Mouse (Mus musculus) liver, embryonic 12.5 days (tissue): ENCODE results near the gene Pik3r3. TPM values are rescaled to one million over a fixed set of nuclear protein-coding genes. Genes with fewer than 3 reads are reported as not detected.

ENCODE experiments used
- ATAC-seq: fragments of 200-750 bp; cut with Nextera tagmentation; 2 replicates; pipeline ENCODE4 v1.8.0; 2017; ENCODE audit warnings: moderate number of reproducible peaks, mild to moderate bottlenecking, moderate library complexity
- H3K27ac ChIP-seq: fragments of 300-500 bp; sonication (generic); 2 replicates; pipeline ENCODE4 v1.5.1; 2016; ENCODE audit warnings: mild to moderate bottlenecking
- H3K27me3 ChIP-seq: fragments of 300-500 bp; sonication (generic); replicated peaks from 2 replicates; pipeline ENCODE4 v1.6.1; 2016; ENCODE audit warnings: mild to moderate bottlenecking, moderate library complexity
- H3K36me3 ChIP-seq: fragments of 300-500 bp; sonication (generic); 2 replicates; pipeline ENCODE4 v1.6.1; 2016; ENCODE audit warnings: mild to moderate bottlenecking, moderate library complexity
- H3K4me1 ChIP-seq: fragments of 300-500 bp; sonication (generic); 2 replicates; pipeline ENCODE4 v1.6.1; 2016
- H3K4me2 ChIP-seq: fragments of 300-500 bp; sonication (generic); 2 replicates; pipeline ENCODE4 v1.6.1; 2016; ENCODE audit warnings: mild to moderate bottlenecking, moderate library complexity
- H3K4me3 ChIP-seq: fragments of 300-500 bp; sonication (generic); 2 replicates; pipeline ENCODE4 v1.5.1; 2016; ENCODE audit warnings: mild to moderate bottlenecking, moderate library complexity
- H3K9ac ChIP-seq: fragments of 300-500 bp; sonication (generic); 2 replicates; pipeline ENCODE4 v1.6.1; 2016; ENCODE audit warnings: mild to moderate bottlenecking, moderate library complexity
- H3K9me3 ChIP-seq: fragments of 300-500 bp; sonication (generic); replicated peaks from 2 replicates; pipeline ENCODE4 v1.6.1; 2016; ENCODE audit warnings: mild to moderate bottlenecking, moderate library complexity
- WGBS: fragments of 180-500 bp; shearing (Covaris S2); methylation state at CpG from one replicate; pipeline ENCODE4 v1.1.7; 2016; ENCODE audit not compliant: insufficient replicate concordance; 5-methylcytosine and 5-hydroxymethylcytosine counted together
- polyA plus RNA-seq: library from polyadenylated mRNA; unstranded; fragments of >200 nt; fragmentation: Nextera tagmentation; extraction: Ambion mirVana; gene quantifications from 2 replicates; pipeline ENCODE4 v1.2.1, GENCODE M21; 2016

Pik3r3 gene
- polyA plus RNA-seq = 2.2 and 2.7 TPM in 2 replicates

DNA sequence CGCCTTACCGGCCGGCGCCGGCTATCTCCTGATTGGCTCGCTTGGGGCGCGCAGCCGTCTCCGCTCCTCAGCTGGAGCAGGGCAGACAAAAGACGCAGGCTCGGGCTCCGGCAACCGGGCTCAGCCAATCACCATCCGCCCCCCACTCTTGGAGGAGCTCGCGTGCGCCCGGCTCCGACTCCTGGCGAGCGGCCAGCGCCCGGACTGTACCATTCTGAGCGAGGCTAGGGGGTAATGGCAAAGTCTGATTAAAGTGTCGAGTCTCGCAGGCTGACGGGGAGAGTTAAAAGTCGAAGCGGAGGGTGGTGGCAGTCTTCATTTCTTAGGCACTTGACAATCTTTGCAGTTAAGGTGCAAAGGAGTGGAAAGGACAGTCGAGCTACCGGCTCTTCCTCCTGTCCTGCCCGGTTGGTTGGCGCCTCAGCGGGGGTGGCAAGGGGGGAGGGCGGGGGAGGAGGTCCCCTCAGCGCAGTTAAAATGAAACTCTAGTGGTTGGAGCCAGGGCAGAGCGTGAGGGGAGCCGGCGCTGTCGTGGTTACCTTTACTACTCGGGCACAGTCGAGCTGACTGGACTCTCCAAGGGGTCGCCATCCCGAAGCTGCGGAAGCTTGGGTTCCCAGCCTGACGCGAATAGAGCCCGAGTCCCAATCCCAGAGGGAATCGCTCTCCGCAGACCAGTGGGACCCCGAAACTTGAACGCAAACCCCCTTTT, at the start of gene Pik3r3:
Gene Pik3r3, plus strand, starts transcription at position 479 of the 712 bp plus-strand sequence.
- H3K27ac ChIP-seq = peak within 1 kb of the TSS; percentile 87
- peak within 1 kb of the TSS; percentile 86 for H3K9ac ChIP-seq
- H3K4me2 ChIP-seq = peak within 1 kb of the TSS; percentile 96
- ATAC-seq = peak; percentile 100
- peaks cover 18% of the 10 kb centered on the region for H3K4me1 ChIP-seq
- no peaks in the 10 kb centered on the region for H3K36me3 ChIP-seq
- peaks cover 11% of the 10 kb centered on the region; the same call in 1 of the 2 replicates for H3K27me3 ChIP-seq
- H3K4me3 ChIP-seq = peak within 1 kb of the TSS; percentile 71
- WGBS = 2% methylated on average over 53 of the region's 53 CpGs
- H3K9me3 ChIP-seq = no peaks in the 10 kb centered on the region

DNA sequence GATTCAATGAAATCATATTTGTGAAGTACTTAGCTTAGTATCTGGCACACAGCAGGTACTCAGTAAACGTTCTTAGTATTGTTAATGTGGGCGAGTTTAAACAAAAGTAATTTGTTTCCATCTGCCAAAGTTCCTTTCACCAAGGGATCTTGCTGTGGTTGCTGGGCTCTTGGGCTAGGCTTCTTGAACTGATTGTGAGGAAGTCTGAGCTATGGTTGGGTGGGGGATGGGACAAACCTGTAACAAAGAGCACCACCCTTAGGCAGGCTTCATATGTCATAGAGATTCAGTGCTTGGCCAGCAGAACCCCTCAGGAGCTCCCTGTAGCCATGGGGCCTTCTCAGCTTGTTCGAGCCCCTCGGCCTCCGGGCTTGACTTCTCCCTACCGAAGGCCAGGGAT, 48.3 kb upstream of the Pik3r3 start, which contains the start of the genes 1700042G07Rik and Gm49337:
Gene 1700042G07Rik, plus strand, starts transcription at position 301 of the 400 bp plus-strand sequence.
Gene Gm49337, plus strand, starts transcription at position 313 of the 400 bp plus-strand sequence.
- no peak within 1 kb of the TSS for H3K9ac ChIP-seq
- H3K4me2 ChIP-seq = no peak within 1 kb of the TSS
- H3K4me3 ChIP-seq = no peak within 1 kb of the TSS
- peaks cover 29% of the 10 kb centered on the region for H3K4me1 ChIP-seq
- no peaks in the 10 kb centered on the region for H3K36me3 ChIP-seq
- H3K9me3 ChIP-seq = no peaks in the 10 kb centered on the region
- peaks cover 13% of the 10 kb centered on the region for H3K27me3 ChIP-seq
- H3K27ac ChIP-seq = no peak within 1 kb of the TSS
- ATAC-seq = no peak
- WGBS = 73% methylated on average over 6 of the region's 6 CpGs

DNA sequence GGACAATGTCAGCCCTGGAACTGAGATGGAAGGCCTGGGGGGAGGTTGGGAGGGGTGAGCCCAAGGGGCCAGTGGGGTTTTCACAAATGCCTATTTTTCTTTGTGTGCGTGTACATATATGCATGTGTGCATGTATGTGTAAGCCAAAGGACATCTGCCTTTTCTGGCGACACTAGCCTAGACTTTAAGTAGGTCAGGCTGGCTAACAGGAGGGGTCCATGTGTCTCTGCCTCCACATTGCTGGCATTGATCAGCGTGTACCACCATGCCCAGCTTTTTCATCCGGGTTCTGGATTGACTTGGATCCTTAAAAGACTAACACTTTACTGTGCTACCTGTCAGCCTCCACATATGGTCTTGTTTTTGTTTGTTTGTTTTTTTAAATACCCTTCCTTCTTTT, 47.7 kb upstream of the Pik3r3 start:
- H3K4me2 ChIP-seq = no peak overlapping the region
- no peak overlapping the region for H3K4me3 ChIP-seq
- WGBS = 85% methylated on average over 4 of the region's 4 CpGs
- H3K4me1 ChIP-seq = peaks cover 29% of the 10 kb centered on the region
- no peak for ATAC-seq
- H3K27me3 ChIP-seq = peaks cover 13% of the 10 kb centered on the region
- H3K9ac ChIP-seq = no peak overlapping the region
- H3K27ac ChIP-seq = no peak overlapping the region
- H3K36me3 ChIP-seq = no peaks in the 10 kb centered on the region
- H3K9me3 ChIP-seq = no peaks in the 10 kb centered on the region

DNA sequence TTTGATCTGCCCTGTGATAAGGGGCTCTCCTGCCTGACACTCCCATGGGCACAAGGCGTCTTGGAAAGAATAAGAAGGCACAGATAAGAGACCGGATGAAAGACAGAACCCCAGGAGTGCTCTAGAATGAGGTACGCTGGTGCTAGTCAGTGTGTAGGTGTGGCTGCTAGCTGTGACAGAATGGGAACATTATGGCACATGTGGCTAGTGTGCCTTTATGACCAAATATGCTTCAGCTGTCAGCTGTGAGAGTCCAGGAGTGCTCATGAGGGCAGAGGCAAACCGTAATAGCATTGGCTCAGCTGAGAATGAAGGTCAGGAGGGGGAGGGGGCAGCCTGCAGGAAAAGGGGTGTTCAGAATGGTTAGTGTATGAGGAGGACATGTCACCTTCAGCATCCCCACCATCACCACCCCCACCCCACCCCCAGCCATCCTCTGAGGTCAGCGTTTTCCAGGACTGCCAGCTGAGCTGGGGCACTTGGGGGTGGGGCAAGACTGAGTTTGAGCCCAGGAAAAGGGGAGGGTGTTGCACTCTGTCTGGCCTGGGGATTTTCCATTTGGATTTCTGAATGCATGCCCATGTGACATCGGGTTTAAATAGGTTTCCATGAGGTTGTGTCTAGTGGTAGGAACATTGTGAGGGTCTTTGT, 46.8 kb upstream of the Pik3r3 start:
- H3K27me3 ChIP-seq = peaks cover 15% of the 10 kb centered on the region
- H3K9me3 ChIP-seq = no peaks in the 10 kb centered on the region
- 0 out of 2 replicates have a peak overlapping the region, but pooled peaks have one; percentile 8 for H3K27ac ChIP-seq
- no peak for ATAC-seq
- H3K4me1 ChIP-seq = peaks cover 29% of the 10 kb centered on the region
- no peaks in the 10 kb centered on the region for H3K36me3 ChIP-seq
- H3K9ac ChIP-seq = no peak overlapping the region
- H3K4me2 ChIP-seq = no peak overlapping the region
- no peak overlapping the region for H3K4me3 ChIP-seq
- WGBS = 37% methylated on average over 6 of the region's 6 CpGs

DNA sequence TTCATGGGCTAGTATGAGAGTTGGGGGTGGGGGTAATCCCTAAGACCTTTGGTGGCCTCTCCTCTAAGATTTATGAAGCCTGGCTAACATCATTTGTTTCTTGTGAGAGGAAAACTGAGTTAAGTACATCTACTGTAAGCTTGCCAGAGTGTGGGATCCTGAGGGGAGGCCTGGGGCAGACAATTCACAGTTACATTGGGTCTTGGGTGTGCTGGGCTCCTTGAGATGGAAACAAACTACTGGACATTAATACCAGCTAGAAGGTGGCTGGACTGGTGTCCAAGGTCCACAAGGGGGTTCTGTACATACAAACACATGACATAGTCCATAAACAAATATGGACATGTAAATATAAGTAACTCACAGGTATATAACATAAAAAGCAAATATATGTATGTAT, 46.3 kb upstream of the Pik3r3 start:
- H3K27ac ChIP-seq = 0 out of 2 replicates have a peak overlapping the region, but pooled peaks have one; percentile 8
- H3K36me3 ChIP-seq = no peaks in the 10 kb centered on the region
- peaks cover 20% of the 10 kb centered on the region for H3K27me3 ChIP-seq
- no peak for ATAC-seq
- peak overlapping the region; percentile 44; the same call in 1 of the 2 replicates for H3K4me2 ChIP-seq
- no peaks in the 10 kb centered on the region for H3K9me3 ChIP-seq
- peaks cover 29% of the 10 kb centered on the region for H3K4me1 ChIP-seq
- H3K4me3 ChIP-seq = no peak overlapping the region
- no peak overlapping the region for H3K9ac ChIP-seq

DNA sequence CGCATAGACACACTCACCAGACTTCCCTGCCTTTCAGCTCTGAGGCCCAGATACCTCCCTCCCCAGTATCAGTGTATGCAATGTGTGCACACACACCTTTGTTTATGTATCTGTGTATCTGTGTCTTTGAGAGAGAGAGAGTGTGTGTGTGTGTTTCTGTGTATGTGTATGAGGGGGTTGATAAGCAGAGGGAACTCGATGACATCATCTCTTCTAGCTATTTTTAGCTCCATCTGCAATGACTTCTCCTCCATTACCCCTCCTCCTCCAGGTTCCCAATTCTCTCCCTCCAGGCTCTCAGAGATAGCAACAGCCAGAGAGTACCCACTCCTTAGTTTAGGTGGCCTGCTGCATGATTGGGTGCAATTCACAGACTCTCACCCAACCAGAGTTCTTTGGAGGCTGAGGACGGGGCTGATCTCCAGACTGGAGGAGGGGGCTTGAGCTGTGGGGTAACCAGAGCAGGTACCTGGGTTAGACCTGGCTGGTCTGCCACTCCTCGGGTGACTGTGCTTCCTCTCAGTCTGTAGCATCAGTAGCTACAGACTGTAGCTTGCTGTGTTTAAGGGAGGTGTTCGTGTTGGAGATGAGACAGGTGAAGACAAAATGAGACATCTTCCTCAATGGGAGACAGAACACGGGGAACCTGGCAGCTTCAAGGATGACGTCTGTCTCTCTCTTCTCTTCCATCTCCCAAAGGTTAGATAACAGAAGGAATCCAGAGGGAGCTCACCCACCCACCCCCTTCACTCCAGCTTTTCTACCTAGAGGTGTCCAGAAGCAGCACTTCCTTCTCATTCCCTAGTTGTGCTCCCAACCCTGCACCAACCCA, 45.5 kb upstream of the Pik3r3 start:
- Histone ChIP-seq H3K4me1 (peaks cover 29% of the 10 kb centered on the region), H3K9ac (no peak overlapping the region), H3K4me3 (no peak overlapping the region), H3K36me3 (no peaks in the 10 kb centered on the region), H3K27me3 (peaks cover 21% of the 10 kb centered on the region), H3K4me2 (peak overlapping the region; percentile 44), H3K9me3 (no peaks in the 10 kb centered on the region), H3K27ac (peak overlapping the region; percentile 65)
- WGBS = 19% methylated on average over 7 of the region's 7 CpGs
- ATAC-seq = peak; percentile 86

DNA sequence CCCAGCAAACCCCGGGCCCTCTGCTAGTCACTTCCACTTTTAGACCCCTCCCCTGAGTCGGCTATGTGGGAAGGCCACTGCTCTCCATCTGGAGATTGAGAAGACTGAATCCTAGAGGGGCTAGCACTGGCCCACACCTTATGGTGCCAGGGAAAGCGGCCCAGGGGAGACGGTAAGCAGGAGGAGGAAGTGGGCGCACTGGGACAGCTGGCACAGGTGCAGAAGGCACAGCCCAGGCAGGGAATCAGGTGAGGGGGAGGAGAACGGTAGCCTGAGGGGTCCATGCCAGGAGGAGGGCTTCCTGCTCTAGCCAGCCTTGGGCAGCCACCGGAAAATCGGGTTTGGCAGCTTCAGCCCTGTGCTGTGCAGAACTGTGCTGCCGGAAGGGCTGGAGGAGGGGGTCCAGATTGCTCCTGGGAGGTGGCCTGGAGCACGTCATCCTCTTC, 44.9 kb upstream of the Pik3r3 start:
- Histone ChIP-seq H3K27me3 (peaks cover 26% of the 10 kb centered on the region), H3K4me3 (0 out of 2 replicates have a peak overlapping the region, but pooled peaks have one; percentile 2), H3K36me3 (no peaks in the 10 kb centered on the region), H3K4me1 (peaks cover 29% of the 10 kb centered on the region), H3K9ac (no peak overlapping the region), H3K9me3 (no peaks in the 10 kb centered on the region), H3K27ac (peak overlapping the region; percentile 65), H3K4me2 (peak overlapping the region; percentile 44)
- peak; percentile 30; the same call in 1 of the 2 replicates for ATAC-seq
- WGBS = 10% methylated on average over 10 of the region's 10 CpGs

DNA sequence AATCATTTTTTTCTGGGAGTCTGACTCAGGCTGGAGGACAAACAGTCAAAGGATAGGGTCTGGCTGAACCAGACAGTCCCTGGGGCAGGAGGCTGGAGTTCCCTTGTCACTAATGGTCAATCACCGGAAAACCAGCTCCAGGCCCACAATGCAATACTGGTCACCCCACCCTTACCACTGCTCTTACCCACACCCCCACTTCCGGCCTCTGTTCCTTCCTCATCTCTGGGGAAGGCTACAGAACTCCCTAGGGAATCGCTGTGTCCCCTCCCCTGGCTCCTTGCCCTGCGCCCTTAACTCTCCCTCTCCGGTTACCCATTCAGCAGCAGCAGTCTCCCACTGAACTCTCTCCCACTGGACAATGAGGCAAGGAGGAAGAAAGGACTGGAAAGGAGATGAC, 44.3 kb upstream of the Pik3r3 start:
- Histone ChIP-seq H3K9ac (no peak overlapping the region), H3K9me3 (no peaks in the 10 kb centered on the region), H3K27me3 (peaks cover 32% of the 10 kb centered on the region), H3K4me3 (no peak overlapping the region), H3K27ac (peak overlapping the region; percentile 39; the same call in 1 of the 2 replicates), H3K36me3 (no peaks in the 10 kb centered on the region), H3K4me1 (peaks cover 32% of the 10 kb centered on the region), H3K4me2 (peak overlapping the region; percentile 16)
- WGBS = 23% methylated on average over 5 of the region's 5 CpGs
- peak; percentile 28; the same call in 1 of the 2 replicates for ATAC-seq

DNA sequence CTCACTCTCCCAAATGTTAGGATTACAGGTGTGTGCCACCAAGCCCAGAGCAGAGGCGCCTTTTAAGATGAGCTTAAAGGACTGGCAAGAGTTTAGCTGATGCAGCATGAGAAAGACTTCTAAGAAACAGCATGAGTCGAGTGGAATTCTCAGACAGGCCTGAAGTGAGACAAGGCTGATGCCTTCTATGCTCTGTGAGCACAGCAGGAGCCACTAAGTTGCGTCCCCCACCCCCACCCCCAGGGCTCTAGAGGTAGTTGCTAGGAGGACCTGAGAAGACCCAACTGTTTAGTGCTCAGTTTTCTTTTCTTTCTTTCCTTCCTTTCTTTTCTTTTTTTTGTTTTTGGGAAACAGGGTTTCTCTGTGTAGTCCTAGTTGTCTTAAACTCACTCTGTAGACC, 39.3 kb upstream of the Pik3r3 start:
- Histone ChIP-seq H3K27me3 (peaks cover 59% of the 10 kb centered on the region), H3K27ac (no peak overlapping the region), H3K4me1 (peaks cover 3% of the 10 kb centered on the region; the same call in 1 of the 2 replicates), H3K9ac (no peak overlapping the region), H3K4me2 (no peak overlapping the region), H3K4me3 (no peak overlapping the region), H3K36me3 (no peaks in the 10 kb centered on the region), H3K9me3 (no peaks in the 10 kb centered on the region)
- 54% methylated on average over 3 of the region's 3 CpGs for WGBS
- ATAC-seq = no peak

DNA sequence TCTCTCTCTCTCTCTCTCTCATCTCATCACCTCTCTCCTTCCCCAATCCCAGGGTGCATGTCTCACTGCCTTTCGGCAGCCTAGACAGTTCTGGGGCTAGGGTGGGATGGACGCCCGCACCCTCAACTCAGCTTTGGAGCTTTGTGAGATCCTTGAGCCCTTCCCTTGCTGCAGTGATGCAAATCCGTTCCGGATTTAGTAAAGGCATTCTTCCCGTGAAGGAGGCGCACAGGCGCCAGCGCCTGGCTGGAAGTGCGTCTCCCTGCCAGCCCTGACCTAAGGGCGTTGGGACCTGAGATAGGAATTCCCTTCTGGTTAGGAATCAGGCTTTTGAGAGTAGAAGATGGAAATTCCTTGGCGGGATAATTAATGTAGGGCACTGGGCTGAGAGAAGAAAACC, 38.7 kb upstream of the Pik3r3 start:
- ATAC-seq = no peak
- no peaks in the 10 kb centered on the region for H3K9me3 ChIP-seq
- H3K27me3 ChIP-seq = peaks cover 54% of the 10 kb centered on the region
- no peak overlapping the region for H3K4me2 ChIP-seq
- H3K27ac ChIP-seq = no peak overlapping the region
- H3K4me1 ChIP-seq = peaks cover 3% of the 10 kb centered on the region; the same call in 1 of the 2 replicates
- no peak overlapping the region for H3K9ac ChIP-seq
- WGBS = 16% methylated on average over 12 of the region's 12 CpGs
- no peak overlapping the region for H3K4me3 ChIP-seq
- no peaks in the 10 kb centered on the region for H3K36me3 ChIP-seq

DNA sequence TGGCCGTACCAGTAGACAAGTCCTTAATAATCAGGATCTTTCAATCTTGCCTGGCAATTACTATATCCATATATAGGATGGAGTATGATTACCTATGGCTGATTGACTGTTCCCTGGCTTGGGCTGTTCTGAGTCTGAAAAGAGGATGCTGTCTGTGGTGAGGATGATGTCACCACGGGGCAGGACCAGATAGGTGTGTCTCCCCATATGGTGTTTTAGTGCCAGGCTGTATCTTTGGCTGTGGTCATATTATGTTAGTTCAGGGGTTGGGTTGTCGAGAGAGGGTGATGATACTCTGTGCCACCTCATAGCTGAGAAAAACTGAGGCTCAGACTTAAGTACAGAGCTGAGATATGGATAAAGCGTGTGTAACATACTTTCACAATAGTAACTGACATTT, 36.3 kb upstream of the Pik3r3 start:
- Histone ChIP-seq H3K4me3 (no peak overlapping the region), H3K9ac (no peak overlapping the region), H3K27me3 (peaks cover 47% of the 10 kb centered on the region), H3K9me3 (no peaks in the 10 kb centered on the region), H3K27ac (no peak overlapping the region), H3K4me2 (no peak overlapping the region), H3K4me1 (peaks cover 3% of the 10 kb centered on the region; the same call in 1 of the 2 replicates), H3K36me3 (no peaks in the 10 kb centered on the region)
- 65% methylated on average over 4 of the region's 4 CpGs for WGBS
- no peak for ATAC-seq
